Mouse (Mus musculus) midbrain, embryonic 13.5 days (tissue): ENCODE data around the gene Bet1l. TPM values are rescaled to one million over a fixed set of nuclear protein-coding genes. Genes with fewer than 3 reads are reported as not detected.

Experiments
- ATAC-seq: fragments of 200-750 bp; cut with Nextera tagmentation; 2 replicates; pipeline ENCODE4 v1.8.0; 2017; ENCODE audit warnings: mild to moderate bottlenecking, moderate TSS enrichment, moderate library complexity
- H3K27ac ChIP-seq: fragments of 300-500 bp; sonication (generic); 2 replicates; pipeline ENCODE4 v1.5.1; 2015; ENCODE audit warnings: inconsistent platforms, mild to moderate bottlenecking, moderate library complexity
- H3K27me3 ChIP-seq: fragments of 300-500 bp; sonication (generic); 2 replicates; pipeline ENCODE4 v1.6.1; 2015; ENCODE audit warnings: mild to moderate bottlenecking, inconsistent platforms
- H3K36me3 ChIP-seq: fragments of 300-500 bp; sonication (generic); 2 replicates; pipeline ENCODE4 v1.6.1; 2015; ENCODE audit warnings: mild to moderate bottlenecking, inconsistent platforms
- H3K4me1 ChIP-seq: fragments of 300-500 bp; sonication (generic); replicated peaks from 2 replicates; pipeline ENCODE4 v1.6.1; 2015; ENCODE audit warnings: inconsistent platforms
- H3K4me2 ChIP-seq: fragments of 300-500 bp; sonication (generic); replicated peaks from 2 replicates; pipeline ENCODE4 v1.6.1; 2015; ENCODE audit warnings: moderate library complexity, mild to moderate bottlenecking, inconsistent platforms
- H3K4me3 ChIP-seq: fragments of 300-500 bp; sonication (generic); replicated peaks from 2 replicates; pipeline ENCODE4 v1.5.1; 2015; ENCODE audit warnings: mild to moderate bottlenecking, inconsistent platforms
- H3K9ac ChIP-seq: fragments of 300-500 bp; sonication (generic); replicated peaks from 2 replicates; pipeline ENCODE4 v1.6.1; 2015; ENCODE audit warnings: mild to moderate bottlenecking, inconsistent platforms
- H3K9me3 ChIP-seq: fragments of 300-500 bp; sonication (generic); 2 replicates; pipeline ENCODE4 v1.6.1; 2016; ENCODE audit warnings: mild to moderate bottlenecking, inconsistent platforms
- WGBS: fragments of 180-500 bp; shearing (Covaris S2); methylation state at CpG from one replicate; pipeline ENCODE4 v1.1.7; 2015; 5-methylcytosine and 5-hydroxymethylcytosine counted together
- polyA plus RNA-seq: library from polyadenylated mRNA; unstranded; fragments of >200 nt; fragmentation: Nextera tagmentation; extraction: Ambion mirVana; gene quantifications from 2 replicates; pipeline ENCODE4 v1.2.1, GENCODE M21; 2015

The Bet1l gene
- polyA plus RNA-seq, 1 experiment from 2014 or later, result 38.0 TPM

GRCm38 (mm10) chr7:140840750-140841735, 16.3 kb downstream of the Bet1l start:
- H3K27me3 ChIP-seq, result peaks cover 37% of the 10 kb centered on the region
- ATAC-seq, result no peak
- no peak overlapping the region for H3K9ac ChIP-seq
- no peak overlapping the region for H3K4me2 ChIP-seq
- H3K9me3 ChIP-seq, result no peaks in the 10 kb centered on the region
- H3K4me1 ChIP-seq, result no peaks in the 10 kb centered on the region
- H3K36me3 ChIP-seq, result no peaks in the 10 kb centered on the region
- WGBS, result 37% methylated on average over 19 of the region's 19 CpGs
- H3K27ac ChIP-seq, result no peak overlapping the region
- no peak overlapping the region for H3K4me3 ChIP-seq

GRCm38 (mm10) chr7:140839556-140839955, 17.8 kb downstream of the Bet1l start:
- Histone ChIP-seq H3K9ac (no peak overlapping the region), H3K4me2 (no peak overlapping the region), H3K4me1 (no peaks in the 10 kb centered on the region), H3K4me3 (no peak overlapping the region), H3K9me3 (no peaks in the 10 kb centered on the region), H3K27me3 (peaks cover 37% of the 10 kb centered on the region), H3K36me3 (no peaks in the 10 kb centered on the region), H3K27ac (no peak overlapping the region)
- no peak for ATAC-seq
- 68% methylated on average over 5 of the region's 5 CpGs for WGBS

- no peak for ATAC-seq
- no peak overlapping the region for H3K4me2 ChIP-seq
- H3K9me3 ChIP-seq, result no peaks in the 10 kb centered on the region
- H3K4me3 ChIP-seq, result no peak overlapping the region
- no peak overlapping the region for H3K27ac ChIP-seq
- peaks cover 14% of the 10 kb centered on the region for H3K27me3 ChIP-seq
- no peaks in the 10 kb centered on the region for H3K4me1 ChIP-seq
- WGBS, result 79% methylated on average over 9 of the region's 9 CpGs
- H3K9ac ChIP-seq, result no peak overlapping the region
- no peaks in the 10 kb centered on the region for H3K36me3 ChIP-seq
Measured at GRCm38 (mm10) chr7:140836243-140837115, 20.9 kb downstream of the Bet1l start.

- Histone ChIP-seq H3K9me3 (no peaks in the 10 kb centered on the region), H3K4me3 (no peak overlapping the region), H3K9ac (no peak overlapping the region), H3K27me3 (peaks cover 8% of the 10 kb centered on the region), H3K4me1 (no peaks in the 10 kb centered on the region), H3K4me2 (no peak overlapping the region), H3K27ac (no peak overlapping the region), H3K36me3 (no peaks in the 10 kb centered on the region)
- no peak for ATAC-seq
- 83% methylated on average over 2 of the region's 2 CpGs for WGBS
Measured at GRCm38 (mm10) chr7:140835758-140836087, 21.7 kb downstream of the Bet1l start.

- Histone ChIP-seq H3K27me3 (peaks cover 4% of the 10 kb centered on the region; the same call in 1 of the 2 replicates), H3K4me1 (no peaks in the 10 kb centered on the region), H3K4me3 (no peak within 1 kb of the TSS), H3K4me2 (no peak within 1 kb of the TSS), H3K9me3 (no peaks in the 10 kb centered on the region), H3K36me3 (no peaks in the 10 kb centered on the region), H3K9ac (no peak within 1 kb of the TSS), H3K27ac (no peak within 1 kb of the TSS)
- WGBS, result 45% methylated on average over 20 of the region's 20 CpGs
- no peak for ATAC-seq
Measured at GRCm38 (mm10) chr7:140834968-140835757, 22.2 kb downstream of the Bet1l start, which contains the start of gene Urah. Gene Urah (plus strand): TSS chr7:140835018.

GRCm38 (mm10) chr7:140833341-140833740, 24.0 kb downstream of the Bet1l start:
- Histone ChIP-seq H3K4me2 (no peak overlapping the region), H3K4me3 (no peak overlapping the region), H3K9ac (no peak overlapping the region), H3K27me3 (no peaks in the 10 kb centered on the region), H3K4me1 (no peaks in the 10 kb centered on the region), H3K27ac (no peak overlapping the region), H3K36me3 (no peaks in the 10 kb centered on the region), H3K9me3 (no peaks in the 10 kb centered on the region)
- no peak for ATAC-seq
- WGBS, result 94% methylated on average over 4 of the region's 4 CpGs

- 76% methylated on average over 6 of the region's 6 CpGs for WGBS
- H3K9me3 ChIP-seq, result no peaks in the 10 kb centered on the region
- no peak for ATAC-seq
- no peaks in the 10 kb centered on the region for H3K36me3 ChIP-seq
- no peak overlapping the region for H3K9ac ChIP-seq
- no peak overlapping the region for H3K4me2 ChIP-seq
- no peaks in the 10 kb centered on the region for H3K27me3 ChIP-seq
- no peak overlapping the region for H3K27ac ChIP-seq
- H3K4me1 ChIP-seq, result no peaks in the 10 kb centered on the region
- no peak overlapping the region for H3K4me3 ChIP-seq
Measured at GRCm38 (mm10) chr7:140831447-140831846, 25.9 kb downstream of the Bet1l start.

- no peak overlapping the region for H3K4me3 ChIP-seq
- H3K4me2 ChIP-seq, result no peak overlapping the region
- ATAC-seq, result peak; percentile 40; the same call in 1 of the 2 replicates
- no peaks in the 10 kb centered on the region for H3K4me1 ChIP-seq
- no peaks in the 10 kb centered on the region for H3K27me3 ChIP-seq
- H3K36me3 ChIP-seq, result no peaks in the 10 kb centered on the region
- WGBS, result 46% methylated on average over 8 of the region's 8 CpGs
- no peak overlapping the region for H3K27ac ChIP-seq
- H3K9me3 ChIP-seq, result no peaks in the 10 kb centered on the region
- H3K9ac ChIP-seq, result no peak overlapping the region
Measured at GRCm38 (mm10) chr7:140828171-140828881, 29.1 kb downstream of the Bet1l start.

GRCm38 (mm10) chr7:140822731-140823130, 34.6 kb downstream of the Bet1l start:
- no peak overlapping the region for H3K4me2 ChIP-seq
- H3K36me3 ChIP-seq, result 0 out of 2 replicates have a peak, but pooled peaks cover 5% of the 10 kb centered on the region
- ATAC-seq, result no peak
- peaks cover 16% of the 10 kb centered on the region; the same call in 1 of the 2 replicates for H3K4me1 ChIP-seq
- H3K9me3 ChIP-seq, result no peaks in the 10 kb centered on the region
- no peak overlapping the region for H3K4me3 ChIP-seq
- 91% methylated on average over 4 of the region's 4 CpGs for WGBS
- H3K27me3 ChIP-seq, result no peaks in the 10 kb centered on the region
- H3K9ac ChIP-seq, result no peak overlapping the region
- H3K27ac ChIP-seq, result no peak overlapping the region

GRCm38 (mm10) chr7:140821653-140822329, 35.6 kb downstream of the Bet1l start, which contains the start of gene Zfp941:
Gene Zfp941 (minus strand): TSS chr7:140822178.
- H3K9me3 ChIP-seq, result no peaks in the 10 kb centered on the region
- H3K4me2 ChIP-seq, result peak within 1 kb of the TSS; percentile 70
- 0 out of 2 replicates have a peak, but pooled peaks cover 9% of the 10 kb centered on the region for H3K36me3 ChIP-seq
- ATAC-seq, result peak; percentile 94
- H3K4me3 ChIP-seq, result peak within 1 kb of the TSS; percentile 66
- H3K27ac ChIP-seq, result peak within 1 kb of the TSS; percentile 90
- H3K27me3 ChIP-seq, result no peaks in the 10 kb centered on the region
- H3K9ac ChIP-seq, result peak within 1 kb of the TSS; percentile 82
- WGBS, result 1% methylated on average over 21 of the region's 21 CpGs
- H3K4me1 ChIP-seq, result peaks cover 19% of the 10 kb centered on the region; the same call in 1 of the 2 replicates
